Mouse (Mus musculus) spleen, adult 2 months (tissue): ENCODE measurements around the gene Actl7a. TPM values are rescaled to one million over a fixed set of nuclear protein-coding genes. Genes with fewer than 3 reads are reported as not detected.

Source experiments
- DNase-seq, 2 experiments: peaks; one replicate each; pipeline versions ENCODE4 v3.0.0 to v3.0.0-alpha.2; 2012 to 2021; ENCODE audit warnings: low spot score in 2 of 2, low read depth in 1 of 2
- H3K27ac ChIP-seq: fragments of 200-500 bp; 2 replicates; pipeline ENCODE4 v1.5.1; 2012; ENCODE audit warnings: low read length, inconsistent platforms; ENCODE audit not compliant: insufficient read depth
- H3K27me3 ChIP-seq: fragments of 200-500 bp; 2 replicates; pipeline ENCODE4 v1.6.1; 2012; ENCODE audit warnings: mild to moderate bottlenecking, moderate library complexity, low read length, inconsistent platforms; ENCODE audit not compliant: control insufficient read depth, insufficient read depth
- H3K36me3 ChIP-seq: fragments of 200-500 bp; 2 replicates; pipeline ENCODE4 v1.6.1; 2012; ENCODE audit warnings: mild to moderate bottlenecking, low read length, inconsistent platforms; ENCODE audit not compliant: control insufficient read depth, insufficient read depth
- H3K4me1 ChIP-seq: fragments of 200-500 bp; 2 replicates; pipeline ENCODE4 v1.6.1; 2011; ENCODE audit warnings: inconsistent platforms; ENCODE audit not compliant: control insufficient read depth, insufficient read depth, insufficient read length
- H3K4me3 ChIP-seq: fragments of 200-500 bp; 2 replicates; pipeline ENCODE4 v1.5.1; 2011; ENCODE audit warnings: mild to moderate bottlenecking, inconsistent platforms; ENCODE audit not compliant: insufficient read depth, insufficient read length; ENCODE audit errors: extremely low read depth
- CTCF ChIP-seq: fragments of 200-500 bp; IDR thresholded peaks from 2 replicates; pipeline ENCODE4 v1.5.1; 2011; ENCODE audit warnings: mild to moderate bottlenecking, inconsistent platforms; ENCODE audit not compliant: insufficient read depth, insufficient read length, insufficient replicate concordance; ENCODE audit errors: extremely low read depth
- POLR2A ChIP-seq: fragments of 200-500 bp; IDR thresholded peaks from 2 replicates; pipeline ENCODE4 v1.6.1; 2011; ENCODE audit warnings: low read depth, low read length, inconsistent platforms
- WGBS: fragments of 180-500 bp; shearing (Covaris S2); methylation state at CpG from one replicate; pipeline ENCODE4 v1.1.7; 2018; 5-methylcytosine and 5-hydroxymethylcytosine counted together
- polyA plus RNA-seq: library from polyadenylated mRNA; depleted of rRNA; stranded (reverse); fragments of >200 nt; gene quantifications from 2 replicates; pipeline ENCODE4 v1.2.3, GENCODE M21; 2012

Gene Actl7a
- polyA plus RNA-seq, 1 experiment, result not detected

- DNase-seq, result no peak
- WGBS, result 91% methylated on average over 18 of the region's 18 CpGs
- Histone ChIP-seq H3K27me3 (no peaks in the 10 kb centered on the region), H3K36me3 (no peaks in the 10 kb centered on the region), H3K4me1 (no peaks in the 10 kb centered on the region), H3K4me3 (no peak within 1 kb of the TSS), H3K27ac (no peak within 1 kb of the TSS)
- no peak for TF ChIP-seq CTCF
- TF ChIP-seq POLR2A, result no peak
Measured at GRCm38 (mm10) chr4:56740020-56740485, 3.2 kb upstream of the Actl7a start, which contains the start of gene Gm26657. Gene Gm26657, plus strand, starts transcription at chr4:56740070.

GRCm38 (mm10) chr4:56740611-56741010 is 2.6 kb upstream of the Actl7a start:
- WGBS, result 97% methylated on average over 20 of the region's 20 CpGs
- Histone ChIP-seq H3K27me3 (no peaks in the 10 kb centered on the region), H3K27ac (no peak overlapping the region), H3K4me3 (no peak overlapping the region), H3K4me1 (no peaks in the 10 kb centered on the region), H3K36me3 (no peaks in the 10 kb centered on the region)
- DNase-seq, result no peak
- no peak for TF ChIP-seq CTCF
- TF ChIP-seq POLR2A, result no peak

GRCm38 (mm10) chr4:56741041-56741493 is 2.1 kb upstream of the Actl7a start, which contains the start of gene Actl7b:
Gene Actl7b, minus strand, starts transcription at chr4:56741443.
- DNase-seq, result no peak
- WGBS, result 94% methylated on average over 13 of the region's 13 CpGs
- Histone ChIP-seq H3K4me3 (no peak within 1 kb of the TSS), H3K27ac (no peak within 1 kb of the TSS), H3K27me3 (no peaks in the 10 kb centered on the region), H3K36me3 (no peaks in the 10 kb centered on the region), H3K4me1 (no peaks in the 10 kb centered on the region)
- TF ChIP-seq CTCF (no peak), POLR2A (no peak)

- H3K27ac ChIP-seq, result no peak overlapping the region
- DNase-seq, result no peak
- TF ChIP-seq CTCF, result no peak
- TF ChIP-seq POLR2A, result no peak
- H3K4me1 ChIP-seq, result no peaks in the 10 kb centered on the region
- no peaks in the 10 kb centered on the region for H3K36me3 ChIP-seq
- 87% methylated on average over 4 of the region's 4 CpGs for WGBS
- H3K4me3 ChIP-seq, result no peak overlapping the region
- no peaks in the 10 kb centered on the region for H3K27me3 ChIP-seq
Measured at GRCm38 (mm10) chr4:56742698-56743097, 515 bp upstream of the Actl7a start.

GRCm38 (mm10) chr4:56746345-56746744 is 3.1 kb downstream of the Actl7a start:
- H3K4me1 ChIP-seq, result no peaks in the 10 kb centered on the region
- H3K27ac ChIP-seq, result no peak overlapping the region
- H3K27me3 ChIP-seq, result no peaks in the 10 kb centered on the region
- no peak for DNase-seq
- peaks cover 13% of the 10 kb centered on the region for H3K36me3 ChIP-seq
- H3K4me3 ChIP-seq, result no peak overlapping the region
- TF ChIP-seq POLR2A, result no peak
- no peak for TF ChIP-seq CTCF
- 97% methylated on average over 2 of the region's 2 CpGs for WGBS

GRCm38 (mm10) chr4:56747456-56747855 is 4.2 kb downstream of the Actl7a start:
- Histone ChIP-seq H3K4me1 (no peaks in the 10 kb centered on the region), H3K27ac (no peak overlapping the region), H3K4me3 (no peak overlapping the region), H3K27me3 (no peaks in the 10 kb centered on the region), H3K36me3 (peaks cover 17% of the 10 kb centered on the region)
- DNase-seq, result no peak
- TF ChIP-seq POLR2A, result no peak
- no peak for TF ChIP-seq CTCF
- WGBS, result 93% methylated on average over 9 of the region's 9 CpGs

GRCm38 (mm10) chr4:56756021-56756420 is 12.8 kb downstream of the Actl7a start:
- Histone ChIP-seq H3K4me3 (no peak overlapping the region), H3K27me3 (no peaks in the 10 kb centered on the region), H3K4me1 (no peaks in the 10 kb centered on the region; the same call in 1 of the 2 replicates), H3K36me3 (peaks cover 45% of the 10 kb centered on the region), H3K27ac (no peak overlapping the region)
- TF ChIP-seq POLR2A (no peak), CTCF (no peak)
- 88% methylated on average over 5 of the region's 5 CpGs for WGBS
- no peak for DNase-seq
